Mouse (Mus musculus) lung, postnatal 0 days (tissue): Measurements from ENCODE around the gene Cdh13. TPM values are rescaled to one million over a fixed set of nuclear protein-coding genes. Genes with fewer than 3 reads are reported as not detected.

Experiments
- ATAC-seq: fragments of 200-750 bp; cut with Nextera tagmentation; 2 replicates; pipeline ENCODE4 v1.8.0; 2017; ENCODE audit warnings: moderate library complexity
- DNase-seq: peaks from one replicate; pipeline ENCODE4 v3.0.0-alpha.2; 2016; ENCODE audit warnings: low spot score
- H3K27ac ChIP-seq: fragments of 300-500 bp; sonication (generic); 2 replicates; pipeline ENCODE4 v1.5.1; 2014; ENCODE audit warnings: antibody characterized with exemption, mild to moderate bottlenecking, low read length, mixed read lengths
- H3K27me3 ChIP-seq: fragments of 300-500 bp; sonication (generic); replicated peaks from 2 replicates; pipeline ENCODE4 v1.6.1; 2014; ENCODE audit warnings: low read length, mixed read lengths; ENCODE audit not compliant: insufficient read depth
- H3K36me3 ChIP-seq: fragments of 300-500 bp; sonication (generic); 2 replicates; pipeline ENCODE4 v1.6.1; 2014; ENCODE audit warnings: low read length, mixed read lengths; ENCODE audit not compliant: insufficient read depth
- H3K4me1 ChIP-seq: fragments of 300-500 bp; sonication (generic); 2 replicates; pipeline ENCODE4 v1.6.1; 2014; ENCODE audit warnings: antibody characterized with exemption, low read depth, low read length, mixed read lengths; ENCODE audit not compliant: insufficient read depth
- H3K4me2 ChIP-seq: fragments of 300-500 bp; sonication (generic); replicated peaks from 2 replicates; pipeline ENCODE4 v1.6.1; 2014; ENCODE audit warnings: low read depth, mild to moderate bottlenecking, low read length, moderate library complexity, mixed read lengths
- H3K4me3 ChIP-seq: fragments of 300-500 bp; sonication (generic); 2 replicates; pipeline ENCODE4 v1.5.1; 2014; ENCODE audit warnings: low read depth, low read length
- H3K9ac ChIP-seq: fragments of 300-500 bp; sonication (generic); replicated peaks from 2 replicates; pipeline ENCODE4 v1.6.1; 2014; ENCODE audit warnings: low read depth, mild to moderate bottlenecking
- H3K9me3 ChIP-seq: fragments of 300-500 bp; sonication (generic); 2 replicates; pipeline ENCODE4 v1.6.1; 2016; ENCODE audit warnings: low read length, mixed read lengths
- CTCF ChIP-seq: IDR thresholded peaks from 2 replicates; pipeline ENCODE4 v1.5.1; 2016; ENCODE audit warnings: antibody characterized with exemption, mild to moderate bottlenecking
- EP300 ChIP-seq: IDR thresholded peaks from 2 replicates; pipeline ENCODE4 v1.6.1; 2016; ENCODE audit warnings: antibody characterized with exemption, mild to moderate bottlenecking, control low read depth
- WGBS: fragments of 180-500 bp; shearing (Covaris S2); extraction: QIAGEN DNeasy Blood & Tissue Kit; methylation state at CpG from one replicate; pipeline ENCODE4 v1.1.7; 2014; 5-methylcytosine and 5-hydroxymethylcytosine counted together
- polyA plus RNA-seq: library from polyadenylated mRNA; unstranded; fragments of >200 nt; fragmentation: Nextera tagmentation; extraction: Ambion mirVana; gene quantifications from 2 replicates; pipeline ENCODE4 v1.2.1, GENCODE M21; 2015

The Cdh13 gene
- polyA plus RNA-seq, 1 experiment from 2014 or later: 8.6 TPM

GRCm38 (mm10) chr8:119034037-119034436, 750.5 kb downstream of the Cdh13 start:
- ATAC-seq: no peak
- no peak for DNase-seq
- H3K27me3 ChIP-seq: no peaks in the 10 kb centered on the region
- no peaks in the 10 kb centered on the region for H3K36me3 ChIP-seq
- H3K9ac ChIP-seq: no peak overlapping the region
- TF ChIP-seq EP300 (no peak), CTCF (no peak)
- no peak overlapping the region for H3K27ac ChIP-seq
- H3K4me1 ChIP-seq: no peaks in the 10 kb centered on the region
- H3K4me2 ChIP-seq: no peak overlapping the region
- no peaks in the 10 kb centered on the region for H3K9me3 ChIP-seq
- no peak overlapping the region for H3K4me3 ChIP-seq
- WGBS: 88% methylated on average over 3 of the region's 3 CpGs

- 66% methylated on average over 7 of the region's 7 CpGs for WGBS
- H3K9me3 ChIP-seq: no peaks in the 10 kb centered on the region
- no peaks in the 10 kb centered on the region for H3K4me1 ChIP-seq
- DNase-seq: no peak
- H3K27me3 ChIP-seq: no peaks in the 10 kb centered on the region
- no peak overlapping the region for H3K27ac ChIP-seq
- no peaks in the 10 kb centered on the region for H3K36me3 ChIP-seq
- H3K9ac ChIP-seq: no peak overlapping the region
- no peak for ATAC-seq
- H3K4me2 ChIP-seq: no peak overlapping the region
- TF ChIP-seq EP300: no peak
- TF ChIP-seq CTCF: no peak
- no peak overlapping the region for H3K4me3 ChIP-seq
Measured at GRCm38 (mm10) chr8:119035126-119035525, 751.6 kb downstream of the Cdh13 start.

DNA sequence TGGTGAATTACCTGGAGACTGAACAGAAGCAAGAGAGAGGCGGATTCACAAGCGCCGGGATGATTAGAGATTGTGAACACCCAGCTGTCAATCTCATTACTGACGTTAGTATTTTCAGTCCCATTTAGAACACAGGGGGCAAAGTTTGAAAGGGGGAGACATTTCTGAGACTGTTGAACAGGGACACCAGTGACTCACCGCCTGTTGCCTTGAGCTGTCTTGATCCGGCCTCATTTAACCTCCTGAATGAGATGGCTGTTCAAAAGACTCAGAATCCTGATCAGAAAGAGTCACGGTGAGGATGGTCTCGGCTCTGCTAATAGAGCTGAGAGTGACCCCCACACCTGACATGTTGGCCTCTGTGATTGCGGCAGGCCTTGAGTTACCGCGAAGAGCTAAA, 754.0 kb downstream of the Cdh13 start:
- no peak for ATAC-seq
- DNase-seq: no peak
- TF ChIP-seq EP300: no peak
- TF ChIP-seq CTCF: no peak

DNA sequence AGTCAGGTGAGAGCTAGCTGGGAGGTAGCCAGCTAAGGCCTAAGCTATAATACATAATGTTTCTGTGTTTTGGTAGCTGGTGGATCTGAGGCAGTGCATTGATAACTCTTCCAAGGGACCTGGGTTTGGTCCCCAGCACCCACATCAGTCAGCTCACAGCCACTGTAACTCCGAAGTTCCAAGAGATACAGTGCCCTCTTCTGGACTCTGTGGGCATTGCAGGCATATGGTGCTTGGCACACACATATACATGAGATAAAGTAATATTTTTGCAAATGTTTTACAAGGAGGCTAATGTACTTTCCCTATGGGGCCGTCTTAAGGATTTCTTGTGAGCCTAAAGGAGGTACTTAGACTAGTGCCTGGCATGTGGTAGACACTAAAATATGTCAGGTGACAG, 755.8 kb downstream of the Cdh13 start:
- Histone ChIP-seq H3K36me3 (no peaks in the 10 kb centered on the region), H3K9ac (no peak overlapping the region), H3K4me2 (no peak overlapping the region), H3K27me3 (no peaks in the 10 kb centered on the region), H3K4me3 (no peak overlapping the region), H3K9me3 (no peaks in the 10 kb centered on the region), H3K27ac (no peak overlapping the region), H3K4me1 (no peaks in the 10 kb centered on the region)
- ATAC-seq (no peak), DNase-seq (no peak)
- TF ChIP-seq EP300: no peak
- no peak for TF ChIP-seq CTCF
- WGBS: 64% methylated on average over 2 of the region's 2 CpGs

More for the DNA sequence above, 754.0 kb downstream of the Cdh13 start:
- Histone ChIP-seq H3K9ac (no peak overlapping the region), H3K9me3 (no peaks in the 10 kb centered on the region), H3K27me3 (no peaks in the 10 kb centered on the region), H3K4me3 (no peak overlapping the region), H3K4me2 (no peak overlapping the region), H3K36me3 (no peaks in the 10 kb centered on the region), H3K4me1 (no peaks in the 10 kb centered on the region), H3K27ac (no peak overlapping the region)
- 86% methylated on average over 11 of the region's 11 CpGs for WGBS

- no peak for TF ChIP-seq CTCF
- TF ChIP-seq EP300: no peak
- no peak overlapping the region for H3K4me3 ChIP-seq
- H3K27ac ChIP-seq: no peak overlapping the region
- no peaks in the 10 kb centered on the region for H3K36me3 ChIP-seq
- no peak for DNase-seq
- no peaks in the 10 kb centered on the region for H3K27me3 ChIP-seq
- H3K4me1 ChIP-seq: no peaks in the 10 kb centered on the region
- no peak for ATAC-seq
- no peak overlapping the region for H3K9ac ChIP-seq
- no peak overlapping the region for H3K4me2 ChIP-seq
- WGBS: 58% methylated on average over 5 of the region's 5 CpGs
- no peaks in the 10 kb centered on the region for H3K9me3 ChIP-seq
Measured at GRCm38 (mm10) chr8:119057876-119058275, 774.3 kb downstream of the Cdh13 start.

- Histone ChIP-seq H3K36me3 (no peaks in the 10 kb centered on the region), H3K9me3 (no peaks in the 10 kb centered on the region), H3K4me2 (no peak overlapping the region), H3K4me1 (no peaks in the 10 kb centered on the region), H3K27me3 (no peaks in the 10 kb centered on the region), H3K9ac (no peak overlapping the region), H3K4me3 (no peak overlapping the region), H3K27ac (no peak overlapping the region)
- DNase-seq: no peak
- ATAC-seq: no peak
- WGBS: 72% methylated on average over 12 of the region's 12 CpGs
- no peak for TF ChIP-seq CTCF
- no peak for TF ChIP-seq EP300
Measured at GRCm38 (mm10) chr8:119061671-119062070, 778.1 kb downstream of the Cdh13 start.

- Histone ChIP-seq H3K9ac (no peak overlapping the region), H3K27ac (no peak overlapping the region), H3K4me2 (no peak overlapping the region), H3K9me3 (no peaks in the 10 kb centered on the region), H3K36me3 (no peaks in the 10 kb centered on the region), H3K4me1 (no peaks in the 10 kb centered on the region), H3K27me3 (no peaks in the 10 kb centered on the region), H3K4me3 (no peak overlapping the region)
- TF ChIP-seq EP300 (no peak), CTCF (peak; percentile 83)
- DNase-seq (peak; percentile 48), ATAC-seq (no peak)
- 21% methylated on average over 11 of the region's 11 CpGs for WGBS
Measured at GRCm38 (mm10) chr8:119064523-119064922, 781.0 kb downstream of the Cdh13 start.
